Mouse (Mus musculus) ES-E14 (cell line): ENCODE measurements around the gene Txndc16. TPM values are rescaled to one million over a fixed set of nuclear protein-coding genes. Genes with fewer than 3 reads are reported as not detected.

ENCODE experiments used
- DNase-seq: peaks from one replicate; pipeline ENCODE4 v3.0.0-alpha.2; 2013; ENCODE audit warnings: low read depth, low spot score
- H3K27ac ChIP-seq: 2 replicates; pipeline ENCODE4 v1.5.1; 2012; ENCODE audit warnings: low read depth, mild to moderate bottlenecking, low read length, moderate library complexity, mixed read lengths; ENCODE audit not compliant: poor library complexity, insufficient read depth, severe bottlenecking
- H3K36me3 ChIP-seq: 2 replicates; pipeline ENCODE4 v1.6.1; 2012; ENCODE audit warnings: mild to moderate bottlenecking, low read length, moderate library complexity, mixed read lengths; ENCODE audit not compliant: control insufficient read depth, poor library complexity, insufficient read depth, severe bottlenecking
- H3K4me1 ChIP-seq, 2 experiments: fragments of 150-350 bp in 1 of 2; sonication (generic) in 1 of 2; 2 replicates each; pipeline ENCODE4 v1.6.1; 2012; ENCODE audit warnings: low read length in 2 of 2, mild to moderate bottlenecking in 1 of 2, mixed read lengths in 1 of 2; ENCODE audit not compliant: control insufficient read depth in 2 of 2, insufficient read depth in 2 of 2, poor library complexity in 1 of 2
- H3K4me3 ChIP-seq, 2 experiments: fragments of 150-350 bp in 1 of 2; sonication (generic) in 1 of 2; 2 replicates each; pipeline ENCODE4 v1.5.1; 2012; ENCODE audit warnings: low read length in 2 of 2, low read depth in 1 of 2, mild to moderate bottlenecking in 1 of 2, mixed read lengths in 1 of 2; ENCODE audit not compliant: insufficient read depth in 1 of 2, poor library complexity in 1 of 2, severe bottlenecking in 1 of 2
- H3K9ac ChIP-seq: 2 replicates; pipeline ENCODE4 v1.6.1; 2012; ENCODE audit warnings: low read depth, mild to moderate bottlenecking, low read length, mixed read lengths; ENCODE audit not compliant: poor library complexity, insufficient read depth, severe bottlenecking
- H3K9me3 ChIP-seq: fragments of 150-350 bp; sonication (generic); 2 replicates; pipeline ENCODE4 v1.6.1; 2012; ENCODE audit warnings: low read depth, mild to moderate bottlenecking, low read length; ENCODE audit not compliant: control insufficient read depth, insufficient read depth
- CHD2 ChIP-seq: IDR thresholded peaks from 2 replicates; pipeline ENCODE4 v1.6.1; 2014; ENCODE audit warnings: mild to moderate bottlenecking, low read depth, low read length, inconsistent platforms
- HCFC1 ChIP-seq: IDR thresholded peaks from 2 replicates; pipeline ENCODE4 v1.6.1; 2012; ENCODE audit warnings: low read length, inconsistent platforms, borderline replicate concordance; ENCODE audit not compliant: insufficient read depth
- MAFK ChIP-seq: IDR thresholded peaks from 2 replicates; pipeline ENCODE4 v1.6.1; 2014; ENCODE audit warnings: mild to moderate bottlenecking, low read depth, low read length, inconsistent platforms; ENCODE audit not compliant: insufficient read depth
- ZC3H11A ChIP-seq: IDR thresholded peaks from 2 replicates; pipeline ENCODE4 v1.6.1; 2012; ENCODE audit warnings: low read depth, mild to moderate bottlenecking, inconsistent platforms, low read length, borderline replicate concordance
- ZNF384 ChIP-seq: IDR thresholded peaks from 2 replicates; pipeline ENCODE4 v1.6.1; 2012; ENCODE audit warnings: low read depth, low read length, inconsistent platforms
- in situ Hi-C, 2 experiments: fragments of 600-800 bp; cut with MboI; formaldehyde crosslinking; loops; one replicate each; pipeline ENCODE4 v1.15.1; 2025; ENCODE audit warnings: low sequenced_read_pairs in 2 of 2, inconsistent platforms in 1 of 2; ENCODE audit not compliant: unreplicated experiment in 2 of 2
- total RNA-seq: library from RNA; depleted of rRNA; stranded (reverse); fragments of 300-350 nt; gene quantifications from 2 replicates; pipeline ENCODE4 v1.2.3, GENCODE M21; 2012

Txndc16 gene
- total RNA-seq, 1 experiment, result 3.2 TPM

- Histone ChIP-seq H3K4me1 (no peaks in the 10 kb centered on the region), H3K27ac (no peak overlapping the region), H3K4me3 (no peak overlapping the region), H3K9me3 (no peaks in the 10 kb centered on the region), H3K9ac (no peak overlapping the region), H3K36me3 (no peaks in the 10 kb centered on the region)
- in situ Hi-C loops, result no loop called here
- DNase-seq, result no peak
- TF ChIP-seq HCFC1 (no peak), MAFK (peak; percentile 44; the same call in 1 of the 2 replicates)
Observed at GRCm38 (mm10) chr14:45216711-45217340, 3.3 kb downstream of the Txndc16 start.

- H3K4me3 ChIP-seq, result no peak overlapping the region
- H3K9ac ChIP-seq, result no peak overlapping the region
- in situ Hi-C loops, result no loop called here
- H3K4me1 ChIP-seq, result no peaks in the 10 kb centered on the region
- H3K36me3 ChIP-seq, result no peaks in the 10 kb centered on the region
- no peaks in the 10 kb centered on the region for H3K9me3 ChIP-seq
- DNase-seq, result no peak
- no peak for TF ChIP-seq ZNF384
- no peak for TF ChIP-seq CHD2
- TF ChIP-seq HCFC1, result no peak
- TF ChIP-seq ZC3H11A, result no peak
- TF ChIP-seq MAFK, result no peak
- H3K27ac ChIP-seq, result no peak overlapping the region
Observed at GRCm38 (mm10) chr14:45211431-45211830, 8.7 kb downstream of the Txndc16 start.

GRCm38 (mm10) chr14:45210683-45211082 is 9.4 kb downstream of the Txndc16 start:
- TF ChIP-seq ZNF384 (no peak), CHD2 (no peak), HCFC1 (no peak)
- H3K9me3 ChIP-seq, result no peaks in the 10 kb centered on the region
- no peaks in the 10 kb centered on the region for H3K4me1 ChIP-seq
- in situ Hi-C loops, result no loop called here
- no peak overlapping the region for H3K9ac ChIP-seq
- H3K27ac ChIP-seq, result no peak overlapping the region
- H3K36me3 ChIP-seq, result no peaks in the 10 kb centered on the region
- DNase-seq, result peak; percentile 15
- H3K4me3 ChIP-seq, result no peak overlapping the region

- Histone ChIP-seq H3K9me3 (no peaks in the 10 kb centered on the region), H3K4me3 (no peak overlapping the region), H3K36me3 (no peaks in the 10 kb centered on the region), H3K27ac (no peak overlapping the region), H3K4me1 (no peaks in the 10 kb centered on the region), H3K9ac (no peak overlapping the region)
- in situ Hi-C loops, result no loop called here
- TF ChIP-seq HCFC1 (no peak), ZC3H11A (no peak), CHD2 (no peak), MAFK (no peak), ZNF384 (no peak)
- no peak for DNase-seq
Observed at GRCm38 (mm10) chr14:45200607-45201006, 19.5 kb downstream of the Txndc16 start.

- Histone ChIP-seq H3K36me3 (no peaks in the 10 kb centered on the region), H3K9me3 (no peaks in the 10 kb centered on the region), H3K4me1 (no peaks in the 10 kb centered on the region), H3K9ac (no peak overlapping the region), H3K4me3 (no peak overlapping the region), H3K27ac (no peak overlapping the region)
- in situ Hi-C loops, result no loop called here
- DNase-seq, result no peak
- TF ChIP-seq CHD2, result no peak
- no peak for TF ChIP-seq ZC3H11A
- no peak for TF ChIP-seq ZNF384
- TF ChIP-seq HCFC1, result no peak
- TF ChIP-seq MAFK, result no peak
Observed at GRCm38 (mm10) chr14:45190999-45191398, 29.1 kb downstream of the Txndc16 start.
